Mouse (Mus musculus): ENCODE measurements around the gene Mfsd4a.
A peak's percentile ranks its signal among the peaks of the same experiment; 100 is the strongest.

Mfsd4a gene

DNA sequence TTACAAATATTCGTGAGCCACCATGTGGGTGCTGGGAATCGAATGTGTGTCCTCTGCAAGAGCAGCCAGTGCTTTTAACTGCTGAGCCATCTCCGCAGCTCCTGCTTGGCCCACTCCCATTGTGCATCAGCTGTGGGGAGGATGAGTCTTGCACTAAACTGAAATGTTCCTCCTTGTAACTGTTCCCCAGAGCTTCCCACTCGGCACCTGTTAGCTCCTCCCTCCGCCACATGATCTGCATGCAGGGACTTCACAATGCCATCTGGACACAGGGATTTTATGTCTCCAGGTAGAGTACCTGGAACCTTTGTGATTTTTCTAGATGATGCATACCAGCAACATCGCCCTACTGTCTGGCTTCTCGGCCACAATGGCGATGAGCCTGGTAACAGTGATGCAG is 1.6 kb upstream of the Mfsd4a start:
- DNase-seq (ENCODE audit: extremely low read depth, insufficient read length, low spot score): no peak

DNA sequence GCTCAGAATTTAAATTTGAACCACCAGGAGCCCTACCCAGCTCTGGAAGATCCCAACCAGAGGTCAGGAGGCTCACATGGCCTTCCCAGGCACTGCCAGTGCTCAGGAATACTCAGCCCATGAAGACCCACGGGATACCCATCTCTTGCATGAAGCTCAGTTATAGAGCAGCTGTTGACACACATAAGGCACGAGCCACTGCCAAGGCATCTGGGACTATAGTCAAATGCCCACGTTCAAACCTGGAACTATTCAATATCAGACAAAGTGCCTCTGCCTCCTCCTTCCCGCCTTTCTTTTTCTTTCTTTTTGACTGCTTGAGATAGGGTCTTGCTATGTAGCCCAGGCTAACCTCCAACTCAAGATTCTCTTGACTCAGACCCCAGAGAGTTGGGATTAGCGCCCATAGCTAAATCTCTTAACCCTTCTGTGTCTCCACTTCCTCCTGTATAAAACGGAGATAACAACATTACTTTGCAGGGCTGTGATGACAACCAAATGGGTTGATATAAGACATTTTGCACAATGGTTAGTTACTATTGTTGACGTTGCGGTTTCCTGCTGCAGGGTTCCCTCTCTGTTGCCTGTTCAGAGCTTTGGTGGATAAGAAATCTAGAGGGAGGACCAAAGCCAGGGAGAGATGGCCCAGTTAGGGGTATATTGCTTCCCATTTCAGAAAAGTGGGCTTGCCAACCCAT is 2.2 kb downstream of the Mfsd4a start:
- no peak for DNase-seq (ENCODE audit: extremely low read depth, insufficient read length, low spot score)

DNA sequence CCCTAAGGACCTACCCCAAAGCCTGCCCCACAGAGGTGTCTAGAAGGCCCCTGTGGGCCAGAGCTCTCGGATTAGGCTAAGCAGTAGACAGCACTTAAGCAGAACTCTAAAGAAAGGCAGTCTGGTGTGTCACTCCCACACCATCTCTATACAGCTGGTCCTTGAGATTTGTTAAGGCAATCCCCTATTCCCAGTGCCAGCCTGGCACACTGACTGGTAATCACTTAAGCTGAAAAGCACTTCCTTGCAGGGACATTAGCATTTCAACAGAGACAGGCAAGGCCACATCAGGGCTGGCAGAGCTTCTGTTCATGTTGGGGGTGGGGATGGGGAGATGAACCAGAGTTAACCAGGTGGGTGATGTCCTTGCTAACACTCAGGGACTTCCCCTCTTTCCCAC is 2.9 kb downstream of the Mfsd4a start:
- no peak for DNase-seq (ENCODE audit: extremely low read depth, insufficient read length, low spot score)

DNA sequence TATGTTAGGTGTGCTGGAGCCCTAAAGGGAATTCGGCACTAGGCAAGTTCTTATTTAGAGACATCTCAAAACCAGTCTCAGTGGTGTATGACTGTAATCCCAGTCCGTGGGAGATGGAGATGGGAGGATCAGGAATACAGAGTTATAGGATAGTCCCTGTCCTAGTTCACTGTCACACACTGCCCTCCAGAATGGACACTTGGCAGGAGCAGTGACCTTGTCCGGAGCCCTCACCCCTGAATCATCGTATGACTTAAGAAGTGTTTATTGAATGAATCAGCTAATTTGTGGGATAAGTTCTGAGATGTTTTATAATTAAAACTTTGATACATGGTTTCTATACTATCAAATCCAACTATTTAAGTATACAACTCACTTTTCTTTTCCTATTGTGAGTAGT is 4.8 kb downstream of the Mfsd4a start:
- DNase-seq (ENCODE audit: extremely low read depth, insufficient read length, low spot score): no peak

DNA sequence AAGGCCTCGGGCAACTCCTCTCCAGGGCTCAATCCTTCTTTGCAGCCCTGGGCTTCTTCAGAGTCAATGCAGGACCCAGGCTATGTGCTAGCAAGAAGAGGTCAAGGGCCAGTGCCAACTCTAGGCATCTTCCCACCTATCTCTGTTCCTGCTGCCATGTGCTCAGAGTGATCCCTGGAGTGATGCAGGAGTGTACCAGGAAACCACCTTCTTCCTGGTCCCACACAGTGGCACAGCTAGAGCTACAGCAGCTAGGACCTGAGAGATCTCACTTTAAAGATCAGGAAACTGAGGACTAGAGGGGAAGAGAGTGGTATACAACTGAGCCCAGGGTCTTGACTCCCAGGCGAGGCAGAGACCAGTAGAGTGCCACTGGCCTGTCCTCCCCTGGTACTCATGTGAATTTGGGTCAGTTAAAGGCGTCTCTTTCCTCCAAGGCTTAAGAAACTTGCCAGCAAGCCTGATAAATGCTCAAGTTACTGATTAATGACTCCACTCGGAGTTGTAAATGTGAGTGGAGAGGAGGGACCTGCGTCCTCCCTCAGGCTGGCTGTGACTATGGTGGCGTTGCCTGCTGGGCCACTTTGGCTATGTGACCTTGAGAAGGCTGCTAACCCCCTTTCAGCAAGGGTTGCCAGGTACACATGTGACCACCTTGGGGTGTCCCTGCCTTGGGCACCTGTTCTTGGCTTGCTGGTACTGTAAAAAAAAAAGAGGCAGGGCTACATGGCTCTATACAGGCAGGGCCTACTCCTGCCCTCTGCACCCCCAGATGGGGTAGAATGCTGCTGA is 5.9 kb downstream of the Mfsd4a start:
- DNase-seq (ENCODE audit: extremely low read depth, insufficient read length, low spot score): no peak

DNA sequence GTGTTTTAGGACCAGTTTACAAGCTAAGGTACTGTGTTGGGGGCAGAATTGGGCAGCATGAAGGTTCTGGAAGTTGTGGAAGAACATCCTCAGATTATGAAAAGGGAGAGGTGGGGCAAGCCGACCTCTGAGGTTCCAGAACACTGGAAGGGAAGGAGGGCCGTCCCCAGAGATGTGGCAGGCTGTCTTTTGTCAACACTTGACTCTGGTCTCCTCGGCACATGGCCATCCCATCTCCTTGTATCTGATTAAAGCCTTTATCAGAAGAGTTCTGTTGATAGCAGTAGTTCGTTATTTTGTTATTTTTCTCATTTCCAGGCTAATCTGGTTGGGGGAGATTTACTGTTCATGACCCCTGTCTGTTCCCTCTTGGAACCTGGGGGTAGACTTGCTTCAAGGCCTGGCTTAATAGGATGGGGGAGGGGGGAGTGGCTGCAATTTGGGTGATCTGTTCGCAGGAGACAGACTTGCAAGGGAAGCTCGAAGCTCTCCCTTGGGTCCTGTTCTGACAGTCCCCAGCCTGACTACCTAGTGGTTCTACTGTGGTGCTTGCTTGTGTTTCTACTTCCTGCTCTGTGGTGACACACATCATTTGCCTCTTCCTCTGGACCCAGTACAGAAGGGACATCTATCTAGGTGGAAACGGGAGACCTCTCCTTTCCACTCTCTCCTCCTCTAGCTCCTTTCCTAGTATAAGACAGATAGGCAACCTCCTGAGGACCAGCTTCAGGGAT is 7.7 kb downstream of the Mfsd4a start:
- DNase-seq (ENCODE audit: extremely low read depth, insufficient read length, low spot score): no peak

DNA sequence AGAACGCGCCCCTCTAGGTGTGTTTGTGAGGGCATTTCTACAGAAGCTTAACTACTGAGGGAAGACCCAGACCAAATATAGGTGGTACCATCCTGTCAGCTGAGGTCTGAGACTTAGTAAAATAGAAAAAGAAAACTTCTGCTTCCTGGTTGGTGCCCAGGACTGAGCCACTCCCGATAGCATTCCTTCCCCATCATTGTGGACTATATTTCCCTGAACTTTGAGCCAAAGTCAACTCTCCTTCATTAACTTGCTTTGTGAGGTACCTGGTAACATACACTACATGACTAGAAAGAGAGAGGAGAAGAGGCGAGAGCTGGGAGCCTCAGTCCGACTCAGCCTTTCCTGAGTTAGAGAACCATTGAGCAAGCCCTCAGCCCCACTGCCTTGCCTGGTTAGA is 9.3 kb downstream of the Mfsd4a start:
- DNase-seq (ENCODE audit: extremely low read depth, insufficient read length, low spot score): no peak

DNA sequence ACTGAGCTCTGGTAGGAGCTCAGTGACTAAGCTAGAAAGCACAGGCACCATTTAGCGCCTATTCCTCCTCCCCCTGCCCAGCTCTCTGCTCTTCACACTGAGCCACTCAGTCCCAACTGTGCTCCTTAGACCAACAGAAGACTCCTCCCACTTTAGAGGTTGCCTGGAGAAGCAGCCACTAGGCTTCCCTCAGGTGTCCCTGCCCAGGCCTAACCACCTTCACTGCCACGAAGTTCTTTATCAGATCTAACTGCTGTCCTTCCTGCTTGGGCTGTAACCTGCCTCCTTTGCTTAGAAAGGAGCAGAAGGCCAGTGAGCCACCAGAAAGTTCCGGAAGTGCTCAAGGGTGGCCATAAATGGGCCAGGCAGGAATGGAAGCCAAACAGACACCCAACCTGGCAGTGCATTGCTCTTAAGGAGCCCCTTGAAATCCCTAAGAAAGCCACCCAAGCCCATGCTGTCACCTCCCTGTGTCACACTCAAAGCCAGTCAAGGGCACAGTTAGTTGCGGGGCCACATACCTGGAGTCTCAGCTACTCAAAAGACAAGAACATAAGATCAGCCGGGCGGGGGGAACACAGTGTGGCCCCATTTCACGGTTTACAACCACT is 12.7 kb downstream of the Mfsd4a start:
- no peak for DNase-seq (ENCODE audit: extremely low read depth, insufficient read length, low spot score)

DNA sequence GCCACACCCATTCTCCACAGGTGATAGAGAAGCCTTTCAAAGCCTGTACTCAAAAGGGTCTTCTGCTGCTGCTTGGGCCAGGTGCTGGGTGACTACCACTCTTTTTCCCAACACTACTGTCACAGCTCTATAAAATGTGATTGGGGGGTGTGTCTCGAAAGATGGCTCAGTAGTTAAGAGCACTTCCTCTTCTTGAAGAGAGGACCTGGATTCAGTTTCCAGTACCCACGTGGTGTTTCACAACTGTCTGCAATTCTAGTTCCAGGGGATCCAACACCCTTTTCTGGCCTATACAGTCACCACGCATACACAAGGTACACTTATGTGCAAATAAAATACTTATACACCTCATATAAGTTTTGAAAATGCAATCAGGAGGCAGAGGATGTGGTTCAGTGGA is 13.5 kb downstream of the Mfsd4a start:
- no peak for DNase-seq (ENCODE audit: extremely low read depth, insufficient read length, low spot score)

DNA sequence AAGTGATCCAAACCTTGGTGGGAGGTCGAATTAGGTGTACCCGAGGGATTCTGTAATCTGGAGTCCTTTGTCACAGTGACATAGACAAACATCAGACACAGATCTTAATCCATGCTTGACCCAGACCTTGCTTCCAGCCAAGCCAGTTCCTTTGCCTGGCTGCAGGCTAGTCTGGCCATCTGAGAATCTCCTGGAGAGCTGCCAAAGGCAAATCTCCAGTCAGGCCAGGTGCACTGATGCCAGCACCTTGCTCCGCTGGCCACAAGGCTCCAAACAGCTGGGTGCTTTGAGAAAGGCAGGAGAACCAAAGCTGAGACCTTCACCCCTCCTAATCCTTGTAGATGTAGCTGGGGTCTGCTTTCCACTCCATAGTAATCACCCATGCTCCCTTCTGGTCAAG is 16.1 kb downstream of the Mfsd4a start:
- no peak for DNase-seq (ENCODE audit: extremely low read depth, insufficient read length, low spot score)

DNA sequence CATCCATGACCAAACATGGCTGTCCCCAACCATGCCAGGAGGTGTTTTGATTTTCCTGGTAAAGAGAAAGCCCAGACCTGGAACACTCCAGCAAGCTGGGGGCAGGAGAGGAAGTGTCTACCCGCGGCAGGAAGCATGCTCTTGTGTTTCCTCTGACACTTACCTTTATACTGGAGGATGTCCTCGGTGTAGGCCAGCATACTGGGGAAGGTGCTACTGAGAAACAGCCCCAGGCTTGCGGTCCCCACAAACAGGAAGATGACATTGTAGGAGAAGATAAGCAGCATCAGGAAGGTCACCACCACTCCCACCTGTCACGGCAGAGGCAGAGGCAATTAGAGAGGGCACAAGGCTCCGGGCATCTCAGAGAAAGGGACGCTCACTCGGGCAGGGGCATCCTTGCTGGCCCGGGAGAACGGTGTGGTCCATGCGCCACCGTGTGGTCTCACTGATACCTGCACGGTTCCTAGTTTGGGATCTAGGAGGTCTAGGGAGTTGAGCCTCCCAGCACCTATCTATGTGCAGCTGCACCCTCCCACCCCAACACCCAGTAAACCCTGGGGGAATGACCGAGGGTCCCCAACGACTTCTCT is 21.6 kb downstream of the Mfsd4a start:
- peak; percentile 32 for DNase-seq (ENCODE audit: extremely low read depth, insufficient read length, low spot score)

DNA sequence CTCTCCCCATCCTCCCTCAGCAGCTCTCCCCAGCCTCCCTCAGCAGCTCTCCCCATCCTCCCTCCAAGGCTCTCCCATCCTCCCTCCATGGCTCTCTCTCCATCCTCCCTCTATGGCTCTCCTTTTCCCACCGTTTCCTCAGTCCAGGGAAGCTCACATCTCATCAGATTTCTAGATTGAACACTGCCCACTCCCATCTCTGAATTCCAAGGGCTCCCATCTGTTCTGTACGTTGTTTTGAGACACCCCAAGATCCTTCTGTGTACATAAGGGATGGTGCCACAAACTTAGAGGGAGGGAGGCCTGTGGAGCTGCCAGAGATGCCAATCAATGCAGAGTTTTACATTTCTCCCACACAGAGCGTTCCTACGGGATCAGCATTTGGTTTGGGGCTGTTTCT is 24.1 kb downstream of the Mfsd4a start:
- DNase-seq (ENCODE audit: extremely low read depth, insufficient read length, low spot score): no peak

DNA sequence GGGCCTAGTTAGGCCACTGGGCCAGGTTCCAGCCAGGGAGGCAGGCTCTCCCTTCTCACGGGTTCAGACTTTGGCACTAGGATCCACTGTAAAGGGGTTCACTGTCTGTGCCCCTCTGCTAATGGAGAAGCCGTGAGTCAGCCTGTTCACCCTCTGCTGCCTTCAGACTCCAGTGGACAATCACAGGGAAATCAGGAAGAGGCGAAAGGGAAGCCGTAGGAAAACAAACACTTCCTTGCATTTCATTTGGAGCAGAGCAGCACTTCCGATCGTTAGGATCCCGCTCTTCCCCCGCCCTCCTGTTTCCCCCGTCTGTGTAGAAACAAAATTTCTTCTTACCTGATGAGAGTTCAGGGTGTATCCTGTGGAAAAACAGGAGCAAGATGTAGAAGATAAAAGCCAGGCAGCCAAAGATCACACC is 27.7 kb downstream of the Mfsd4a start:
- DNase-seq (ENCODE audit: extremely low read depth, insufficient read length, low spot score): no peak

DNA sequence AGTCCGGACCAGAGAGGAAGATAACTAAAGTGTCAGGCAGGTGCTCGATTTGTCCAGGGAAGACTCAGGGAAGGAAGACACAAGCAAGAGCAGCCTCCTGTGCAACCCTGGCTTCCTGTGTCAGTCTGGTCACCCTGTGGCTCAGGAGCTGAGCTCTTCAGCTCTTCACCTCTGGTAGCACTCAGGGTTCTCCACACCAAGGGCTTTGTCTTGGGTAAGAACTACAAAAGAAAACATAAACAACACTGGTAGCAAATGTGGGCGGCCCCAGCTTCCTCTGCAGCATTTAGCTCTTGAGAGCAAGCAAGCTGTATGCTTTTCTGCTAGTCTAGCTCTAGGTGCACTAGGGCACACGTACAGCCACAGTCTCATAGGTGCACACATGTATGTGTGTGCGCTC is 29.1 kb downstream of the Mfsd4a start:
- no peak for DNase-seq (ENCODE audit: extremely low read depth, insufficient read length, low spot score)

DNA sequence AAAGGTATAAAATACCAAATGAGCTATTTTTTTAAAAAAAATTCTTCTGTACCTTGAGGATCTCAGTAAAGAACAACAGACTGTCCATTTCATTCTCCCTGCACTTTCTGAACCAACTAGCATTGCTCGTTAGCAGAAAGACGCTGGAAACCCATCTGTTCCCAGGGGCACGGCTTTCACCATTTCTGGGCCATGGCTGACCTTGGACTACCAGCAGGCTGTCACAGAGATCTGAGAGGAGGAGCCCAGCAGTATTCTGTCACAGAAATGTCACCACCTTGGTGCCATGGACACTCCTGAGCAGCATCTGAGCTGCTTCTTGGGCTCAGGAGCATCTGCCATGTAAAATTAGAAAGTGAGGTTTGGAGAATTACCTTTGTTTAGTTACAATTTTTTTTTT is 30.1 kb downstream of the Mfsd4a start:
- no peak for DNase-seq (ENCODE audit: extremely low read depth, insufficient read length, low spot score)

DNA sequence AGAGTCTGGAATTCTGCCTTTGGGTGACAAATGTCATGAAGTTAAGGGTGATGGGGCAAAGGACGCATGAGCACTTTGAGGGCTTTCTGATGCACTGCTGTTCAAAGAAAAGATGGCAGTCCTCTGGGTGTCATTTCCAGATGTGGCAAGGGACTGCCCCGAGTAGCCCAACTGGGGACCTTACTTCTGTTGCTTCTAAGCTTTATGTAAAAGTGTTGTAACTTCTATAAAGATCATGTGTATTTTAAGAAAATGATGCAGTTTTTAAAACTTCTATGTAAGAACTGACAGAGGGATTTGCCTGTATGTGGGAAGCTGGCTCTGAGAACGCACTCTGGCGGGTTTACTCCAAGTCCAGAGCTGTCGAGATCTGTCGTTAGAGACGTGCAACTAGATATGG is 35.7 kb downstream of the Mfsd4a start:
- DNase-seq (ENCODE audit: extremely low read depth, insufficient read length, low spot score): no peak

DNA sequence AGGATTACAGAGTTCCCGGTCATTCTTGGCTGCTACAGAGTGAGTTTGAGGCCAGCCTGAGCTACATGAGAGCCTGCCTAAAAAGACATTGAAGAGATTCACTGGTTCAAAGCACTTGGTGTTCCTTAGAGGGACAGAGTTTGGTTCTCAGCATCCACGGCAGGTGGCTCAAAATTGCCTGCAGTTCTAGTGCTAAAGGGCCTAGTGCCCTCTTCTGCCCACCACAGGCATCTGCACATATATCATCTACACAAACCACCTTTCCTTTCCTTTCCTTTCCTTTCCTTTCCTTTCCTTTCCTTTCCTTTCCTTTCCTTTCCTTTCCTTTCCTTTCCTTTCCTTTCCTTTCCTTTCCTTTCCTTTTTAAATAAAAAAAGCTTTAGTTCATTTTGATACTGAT is 37.3 kb downstream of the Mfsd4a start:
- no peak for DNase-seq (ENCODE audit: extremely low read depth, insufficient read length, low spot score)

DNA sequence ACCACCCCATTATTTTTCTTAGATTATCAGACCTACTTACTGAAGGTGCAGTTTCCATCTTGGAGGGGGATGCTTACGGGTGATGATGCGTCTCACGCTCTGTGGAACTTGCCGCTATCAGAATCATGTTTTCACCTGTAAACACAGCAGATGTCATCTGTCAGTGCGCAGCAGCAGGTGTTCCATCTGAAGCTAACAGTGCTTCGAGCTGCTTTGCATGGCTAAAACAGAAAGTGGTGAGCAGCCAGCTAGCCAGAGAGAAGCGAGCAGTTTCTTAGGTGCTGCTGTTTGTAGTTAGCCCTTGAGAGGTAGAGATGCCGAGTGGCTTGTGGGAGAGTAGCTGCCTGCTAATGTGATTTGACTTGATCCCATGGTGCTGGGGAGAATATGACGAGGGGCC is 39.4 kb downstream of the Mfsd4a start:
- no peak for DNase-seq (ENCODE audit: extremely low read depth, insufficient read length, low spot score)

DNA sequence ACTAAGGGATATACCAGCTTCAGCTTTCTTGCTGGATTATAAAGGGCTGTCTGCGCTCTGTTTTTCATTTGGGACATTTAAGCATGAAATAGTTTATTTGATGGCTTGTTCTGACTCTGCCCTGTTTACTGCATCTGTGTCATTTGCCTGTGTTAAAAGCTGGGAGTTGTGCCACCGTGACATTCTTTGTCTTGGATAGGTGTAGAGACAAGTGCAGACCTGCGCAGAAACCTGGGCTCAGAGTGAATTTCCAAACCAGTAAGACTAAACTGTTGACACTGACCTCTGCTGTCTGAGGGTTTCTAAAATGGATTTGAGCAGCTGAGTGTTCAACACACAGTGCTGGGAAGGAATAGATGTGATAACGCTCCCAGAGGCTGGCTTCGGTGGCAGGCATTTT is 39.9 kb downstream of the Mfsd4a start:
- no peak for DNase-seq (ENCODE audit: extremely low read depth, insufficient read length, low spot score)

DNA sequence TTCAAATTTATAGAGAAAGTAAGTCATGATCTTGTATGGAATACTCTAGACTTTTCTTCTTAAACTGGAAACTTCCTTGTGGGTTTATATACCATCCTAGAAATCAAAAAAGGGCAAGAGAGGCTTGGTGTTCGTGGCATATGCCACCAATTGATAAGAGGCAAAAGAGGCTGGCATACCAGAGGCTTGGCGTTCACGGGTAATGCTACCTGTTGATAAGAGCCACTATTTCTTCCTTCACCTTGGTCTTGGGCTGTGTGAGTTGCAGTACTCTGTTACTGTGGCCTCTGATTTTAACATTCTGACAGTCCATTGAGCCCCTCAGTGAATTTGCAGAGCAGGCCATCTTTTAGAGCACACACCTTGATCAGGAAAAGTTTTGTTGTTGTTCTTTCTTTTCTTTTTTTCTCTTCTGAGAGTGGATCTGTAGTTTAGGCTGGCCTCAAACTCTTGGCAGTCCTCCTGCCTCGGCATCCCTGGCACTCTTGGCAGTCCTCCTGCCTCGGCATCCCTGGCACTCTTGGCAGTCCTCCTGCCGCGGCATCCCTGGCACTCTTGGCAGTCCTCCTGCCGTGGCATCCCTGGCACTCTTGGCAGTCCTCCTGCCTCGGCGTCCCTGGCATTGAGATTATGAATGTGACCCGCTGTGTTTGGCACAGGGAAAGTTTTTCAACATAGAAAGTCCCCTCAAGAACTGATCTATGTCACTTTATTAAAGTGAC is 40.8 kb downstream of the Mfsd4a start:
- DNase-seq (ENCODE audit: extremely low read depth, insufficient read length, low spot score): peak; percentile 23

Measured in 3134 (cell line).